Mouse (Mus musculus) bone marrow, adult 2 months (tissue): ENCODE measurements around the gene Gemin5.

Experiments used
- CTCF ChIP-seq: fragments of 200-500 bp; IDR thresholded peaks from 2 replicates; pipeline ENCODE4 v1.5.1; 2011; ENCODE audit warnings: low read length, control low read depth; ENCODE audit not compliant: control insufficient read depth, insufficient read depth
- POLR2A ChIP-seq: fragments of 200-500 bp; IDR thresholded peaks from 2 replicates; pipeline ENCODE4 v1.6.1; 2011; ENCODE audit warnings: low read depth, mild to moderate bottlenecking, control low read depth, low read length, borderline replicate concordance; ENCODE audit not compliant: control insufficient read depth

- TF ChIP-seq CTCF = no peak
- no peak for TF ChIP-seq POLR2A
Observed at GRCm38 (mm10) chr11:58102146-58102545, 66.2 kb downstream of the Gemin5 start.
